Mouse (Mus musculus) c-Kit-positive CD71-positive TER-119-positive erythroid progenitor cells, embryonic 14.5 days (primary cell): ENCODE results near the gene Mlxipl.
A peak's percentile ranks its signal among the peaks of the same experiment; 100 is the strongest.

ENCODE experiments used
- DNase-seq: peaks from one replicate; pipeline ENCODE4 v3.0.0-alpha.2; 2013; ENCODE audit warnings: low spot score

Mlxipl gene

GRCm38 (mm10) chr5:135185016-135185415 lies 95.3 kb downstream of the Mlxipl start:
- no peak for DNase-seq

GRCm38 (mm10) chr5:135185596-135185995 lies 95.9 kb downstream of the Mlxipl start:
- peak; percentile 70 for DNase-seq

DNA sequence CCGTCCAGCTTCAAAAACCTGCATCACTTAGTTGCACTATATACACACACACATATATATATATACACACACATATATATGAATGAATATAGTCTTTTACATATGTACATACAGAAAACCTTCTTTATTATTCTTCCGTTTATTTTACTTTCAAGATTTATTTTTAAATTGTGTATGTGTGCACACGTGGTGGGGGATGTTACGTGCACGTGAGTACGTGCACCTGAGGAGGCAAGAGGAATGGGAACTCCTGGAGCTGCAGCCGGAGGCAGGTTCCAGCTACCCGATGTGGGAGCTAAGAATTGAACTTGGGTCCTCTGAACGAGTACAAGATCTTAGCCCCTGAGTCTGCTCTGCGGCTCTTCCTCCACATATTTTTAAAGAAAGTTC lies 96.5 kb downstream of the Mlxipl start:
- DNase-seq: no peak

- peak; percentile 94 for DNase-seq
Observed at GRCm38 (mm10) chr5:135186621-135187348, 97.1 kb downstream of the Mlxipl start, which contains the start of gene Baz1b. Gene Baz1b (plus strand): TSS chr5:135187264.

DNA sequence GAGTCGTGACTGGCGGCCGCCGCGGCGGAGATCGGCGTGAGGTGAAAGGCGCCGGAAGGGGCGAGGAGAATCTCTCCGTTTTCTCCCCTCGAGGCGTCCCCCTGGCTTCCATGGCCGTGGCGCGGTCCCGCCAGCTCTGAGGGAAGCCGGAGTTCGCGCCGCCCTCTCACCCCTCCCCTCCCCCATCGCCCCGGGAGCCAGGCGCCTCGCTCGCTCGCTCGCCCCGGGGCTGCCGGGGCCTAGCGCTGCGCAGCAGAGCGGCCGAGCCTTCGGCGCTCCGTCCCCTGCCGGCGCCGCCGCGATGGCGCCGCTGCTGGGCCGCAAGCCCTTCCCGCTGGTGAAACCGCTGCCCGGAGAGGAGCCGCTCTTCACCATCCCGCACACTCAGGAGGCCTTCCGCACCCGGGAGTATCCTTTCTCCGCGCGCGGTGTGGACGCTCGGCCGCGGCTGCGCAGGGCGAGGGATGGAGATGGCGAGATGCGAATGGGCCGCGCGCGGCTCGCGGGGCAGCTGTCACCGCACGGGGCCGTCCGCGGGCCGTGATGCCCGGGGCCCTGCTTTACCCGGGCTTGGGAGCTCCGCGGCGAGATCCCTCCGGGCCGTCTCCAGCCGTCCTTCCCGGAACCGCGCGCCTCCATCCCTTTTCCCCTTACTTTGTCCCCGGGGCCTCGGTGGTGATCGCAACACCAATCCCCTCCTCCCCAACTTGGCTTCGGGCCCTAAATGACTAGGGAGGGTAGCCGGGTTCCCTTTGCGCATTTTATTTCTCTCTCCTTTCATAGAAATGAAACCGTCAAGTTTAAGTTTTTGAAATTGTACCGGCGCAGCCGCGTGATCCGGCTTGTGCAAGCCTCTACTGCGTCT lies 97.9 kb downstream of the Mlxipl start:
- no peak for DNase-seq
